Mouse (Mus musculus) forelimb bud, embryonic 11.5 days (tissue): Measurements from ENCODE around the gene Itprid1.

Experiments used
- DNase-seq: peaks from one replicate; pipeline ENCODE4 v3.0.0-alpha.2; 2012; ENCODE audit warnings: low read depth, low spot score

The Itprid1 gene

GRCm38 (mm10) chr6:55887598-55887997, 50.9 kb downstream of the Itprid1 start:
- no peak for DNase-seq

GRCm38 (mm10) chr6:55901568-55902328, 65.1 kb downstream of the Itprid1 start:
- no peak for DNase-seq

GRCm38 (mm10) chr6:55902329-55902605, 65.6 kb downstream of the Itprid1 start:
- no peak for DNase-seq

- no peak for DNase-seq
Measured at GRCm38 (mm10) chr6:55919206-55919605, 82.5 kb downstream of the Itprid1 start.

- no peak for DNase-seq
Measured at GRCm38 (mm10) chr6:55920282-55920720, 83.6 kb downstream of the Itprid1 start.

GRCm38 (mm10) chr6:55920866-55921630, 84.4 kb downstream of the Itprid1 start:
- DNase-seq, result no peak

GRCm38 (mm10) chr6:55944709-55945108, 108.0 kb downstream of the Itprid1 start:
- DNase-seq, result no peak

- DNase-seq, result peak; percentile 73
Measured at GRCm38 (mm10) chr6:55950345-55951110, 113.8 kb downstream of the Itprid1 start.

GRCm38 (mm10) chr6:55972998-55973397, 136.3 kb downstream of the Itprid1 start:
- DNase-seq, result peak; percentile 17

GRCm38 (mm10) chr6:55979766-55980165, 143.1 kb downstream of the Itprid1 start:
- DNase-seq, result no peak

GRCm38 (mm10) chr6:56008711-56009110, 172.0 kb downstream of the Itprid1 start:
- no peak for DNase-seq

GRCm38 (mm10) chr6:56012384-56012783, 175.7 kb downstream of the Itprid1 start:
- DNase-seq, result no peak

- DNase-seq, result no peak
Measured at GRCm38 (mm10) chr6:56017291-56017994, 180.7 kb downstream of the Itprid1 start, which contains the start of gene Ppp1r17. Gene Ppp1r17 (plus strand): TSS chr6:56017497.

GRCm38 (mm10) chr6:56019632-56020031, 182.9 kb downstream of the Itprid1 start:
- DNase-seq, result no peak

- no peak for DNase-seq
Measured at GRCm38 (mm10) chr6:56025533-56025932, 188.8 kb downstream of the Itprid1 start.

- no peak for DNase-seq
Measured at GRCm38 (mm10) chr6:56027318-56027717, 190.6 kb downstream of the Itprid1 start.

GRCm38 (mm10) chr6:56027966-56028365, 191.3 kb downstream of the Itprid1 start:
- DNase-seq, result no peak
